Comparison of ENCODE assay signal across 10 mouse cellular contexts in the genomic region with DNA sequence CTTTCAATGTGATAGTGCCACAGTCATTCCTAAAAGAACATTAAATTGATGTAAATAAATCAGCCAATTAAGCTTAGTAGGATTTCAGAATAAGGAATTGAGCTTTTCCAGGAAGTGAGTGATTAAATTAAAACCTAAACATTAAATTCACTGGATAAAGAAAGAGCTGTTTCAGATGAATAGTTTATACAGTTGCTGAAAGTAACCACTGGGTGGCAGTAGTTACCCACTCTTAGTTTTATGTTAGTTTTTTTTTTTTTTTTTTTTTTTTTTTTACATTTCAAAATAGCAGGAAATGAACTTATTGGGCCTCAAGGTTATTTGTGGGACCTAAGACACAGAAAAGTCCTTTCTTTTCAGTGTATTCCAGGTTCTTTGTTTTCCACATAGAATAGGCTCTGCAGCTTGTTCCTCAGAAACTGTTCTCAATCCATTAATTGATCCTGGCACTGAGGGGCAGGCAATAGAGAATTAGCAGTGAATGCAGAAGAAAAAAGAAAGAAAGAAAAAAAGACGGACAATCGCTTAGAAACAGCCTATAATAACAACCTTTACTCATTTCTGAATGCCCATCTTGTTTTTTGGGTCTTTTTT.
A peak's percentile ranks its signal among the peaks of the same experiment; 100 is the strongest.
DNase-seq lines count a peak whose midpoint lies in the region; ATAC-seq and TF ChIP-seq lines count a peak whose summit lies in the region.
"Had no signal": no experiment of that assay in that cellular context is flagged by ENCODE, and none has a peak within 500 bp of the region (broad histone marks: within the 10 kb centered on the region; RNA-seq: fewer than 3 reads in every experiment).

No protein-coding gene starts in this region.

- ATAC-seq in heart, postnatal 0 days (ENCODE audit: insufficient read depth, low read depth): no peak
- ATAC-seq in midbrain, embryonic 11.5 days (ENCODE audit: low FRiP score): peak; percentile 55; the same call in 1 of the 2 replicates
- no peak for ATAC-seq in midbrain, embryonic 13.5 days

- WGBS in heart, postnatal 0 days: 28% methylated on average over 2 of the region's 2 CpGs
- WGBS in midbrain, embryonic 11.5 days: 21% methylated on average over 2 of the region's 2 CpGs
- WGBS in midbrain, embryonic 13.5 days: 18% methylated on average over 2 of the region's 2 CpGs

- peak; percentile 45 for TF ChIP-seq CTCF in heart, postnatal 0 days (IDR thresholded peaks at IDR 0.05; ENCODE audit: low read depth)

- H3K4me2 ChIP-seq in heart, postnatal 0 days (ENCODE audit: low read depth, low read length): no peak overlapping the region
- no peak overlapping the region for H3K4me2 ChIP-seq in midbrain, embryonic 11.5 days
- no peak overlapping the region for H3K4me2 ChIP-seq in midbrain, embryonic 13.5 days (replicated peaks)
- H3K4me2 ChIP-seq: limb, embryonic 13.5 days had no signal

- H3K27ac ChIP-seq in heart, postnatal 0 days (ENCODE audit: low read depth): no peak overlapping the region
- H3K27ac ChIP-seq in midbrain, embryonic 11.5 days (ENCODE audit: low read depth, low read length): no peak overlapping the region
- no peak overlapping the region for H3K27ac ChIP-seq in midbrain, embryonic 13.5 days
- H3K27ac ChIP-seq: limb, embryonic 13.5 days had no signal

- no peak overlapping the region for H3K4me3 ChIP-seq in heart, postnatal 0 days (ENCODE audit: low read depth, low read length)
- H3K4me3 ChIP-seq in midbrain, embryonic 11.5 days (ENCODE audit: low read depth, low read length): no peak overlapping the region
- H3K4me3 ChIP-seq in midbrain, embryonic 13.5 days (replicated peaks): no peak overlapping the region
- H3K4me3 ChIP-seq: limb, embryonic 13.5 days had no signal

- H3K4me1 ChIP-seq in heart, postnatal 0 days (ENCODE audit: control insufficient read depth, insufficient read depth): no peaks in the 10 kb centered on the region
- no peaks in the 10 kb centered on the region for H3K4me1 ChIP-seq in midbrain, embryonic 11.5 days (ENCODE audit: control insufficient read depth, insufficient read depth, low read length)
- 0 out of 2 replicates have a peak, but pooled peaks cover 4% of the 10 kb centered on the region for H3K4me1 ChIP-seq in midbrain, embryonic 13.5 days (replicated peaks)
- H3K4me1 ChIP-seq: limb, embryonic 13.5 days had no signal

- H3K27me3 ChIP-seq in heart, postnatal 0 days (ENCODE audit: control insufficient read depth, insufficient read depth, low read length): no peaks in the 10 kb centered on the region
- no peaks in the 10 kb centered on the region for H3K27me3 ChIP-seq in midbrain, embryonic 11.5 days (ENCODE audit: control insufficient read depth, insufficient read depth, low read length)
- H3K27me3 ChIP-seq in midbrain, embryonic 13.5 days: no peaks in the 10 kb centered on the region
- H3K27me3 ChIP-seq: limb, embryonic 13.5 days had no signal

- no peak for TF ChIP-seq EP300 in heart, postnatal 0 days (IDR thresholded peaks at IDR 0.05; ENCODE audit: low read depth)

- H3K9me3 ChIP-seq in heart, postnatal 0 days (replicated peaks; ENCODE audit: control insufficient read depth, low read length): no peaks in the 10 kb centered on the region
- no peaks in the 10 kb centered on the region for H3K9me3 ChIP-seq in midbrain, embryonic 11.5 days (ENCODE audit: control insufficient read depth, low read length)
- H3K9me3 ChIP-seq in midbrain, embryonic 13.5 days: no peaks in the 10 kb centered on the region
- H3K9me3 ChIP-seq: limb, embryonic 13.5 days had no signal

- H3K36me3 ChIP-seq in heart, postnatal 0 days (replicated peaks; ENCODE audit: control insufficient read depth, insufficient read depth, low read length): no peaks in the 10 kb centered on the region
- no peaks in the 10 kb centered on the region for H3K36me3 ChIP-seq in midbrain, embryonic 11.5 days (ENCODE audit: control insufficient read depth, insufficient read depth, low read length)
- no peaks in the 10 kb centered on the region for H3K36me3 ChIP-seq in midbrain, embryonic 13.5 days
- H3K36me3 ChIP-seq: limb, embryonic 13.5 days had no signal

- H3K9ac ChIP-seq in heart, postnatal 0 days (replicated peaks; ENCODE audit: low read depth, low read length): no peak overlapping the region
- no peak overlapping the region for H3K9ac ChIP-seq in midbrain, embryonic 11.5 days (ENCODE audit: low read length)
- no peak overlapping the region for H3K9ac ChIP-seq in midbrain, embryonic 13.5 days (replicated peaks)
- H3K9ac ChIP-seq: limb, embryonic 13.5 days had no signal

- peak; percentile 30 for DNase-seq in heart, postnatal 0 days (ENCODE audit: low spot score)
- no peak for DNase-seq in heart, adult 11 months
- no peak for DNase-seq in midbrain, embryonic 11.5 days (ENCODE audit: low spot score, missing footprints)
- DNase-seq in ZHBTc4 (ENCODE audit: low read depth, low spot score): peak; percentile 12
- peak; percentile 81 for DNase-seq in retina, embryonic 14.5 days (ENCODE audit: low spot score)
- DNase-seq in ovary, adult 18-20 months (ENCODE audit: low spot score): no peak
- DNase-seq in lung, postnatal 36 days: no peak
- DNase-seq: cerebellum, adult 11-12 months had no signal

Comparison
In these comparisons a context has a peak if more than half of its experiments do, and no peak if none do; other contexts are left out.
1. DNase-seq: peak in heart, postnatal 0 days (single experiment), ZHBTc4 (single experiment) and retina, embryonic 14.5 days (single experiment); none in heart, adult 11 months (single experiment), midbrain, embryonic 11.5 days (single experiment), ovary, adult 18-20 months (single experiment) and lung, postnatal 36 days (single experiment).